Mouse (Mus musculus): ENCODE results near the gene Wee2. TPM values are rescaled to one million over a fixed set of nuclear protein-coding genes. Genes with fewer than 3 reads are reported as not detected.
A peak's percentile ranks its signal among the peaks of the same experiment; 100 is the strongest.

Wee2 gene
- total and polyA plus RNA-seq, 2 experiments: not detected

DNA sequence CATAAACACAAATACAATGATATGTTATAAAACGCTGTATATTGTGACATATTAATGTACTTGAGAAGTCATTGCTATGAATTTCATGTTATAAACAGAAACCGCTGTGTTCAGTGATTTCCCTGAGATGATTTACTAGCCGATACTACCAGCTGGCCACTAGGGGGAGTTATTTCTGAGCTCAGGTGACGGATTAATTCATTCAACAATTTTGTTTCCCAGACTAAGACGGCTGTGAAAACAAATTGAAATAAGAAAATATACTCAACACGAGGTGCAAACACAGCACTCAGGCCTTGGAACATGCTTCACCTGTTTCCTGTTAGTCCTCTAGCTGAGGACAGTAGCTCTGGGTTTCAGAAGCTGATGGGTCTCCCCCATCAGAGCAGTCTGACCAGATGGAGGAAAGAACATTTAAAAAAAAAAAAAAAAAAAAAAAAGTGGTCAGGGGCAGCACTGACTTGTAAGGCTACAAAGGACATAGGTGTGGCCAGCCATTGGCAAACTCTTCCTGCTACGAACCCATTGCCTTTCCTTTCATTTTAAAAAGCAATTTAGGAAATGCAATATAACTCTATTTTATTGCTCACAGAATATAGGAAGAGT, 15.7 kb downstream of the Wee2 start:
- Histone ChIP-seq H3K36me3 (ENCODE audit: control insufficient read depth, insufficient read depth, low read length) (no peaks in the 10 kb centered on the region), H3K4me1 (ENCODE audit: control insufficient read depth, insufficient read depth, low read length) (no peaks in the 10 kb centered on the region), H3K27ac (replicated peaks; ENCODE audit: insufficient read depth, low read depth, low read length) (no peak overlapping the region), H3K27me3 (ENCODE audit: control insufficient read depth, insufficient read depth, low read length) (no peaks in the 10 kb centered on the region), H3K79me2 (ENCODE audit: control insufficient read depth, insufficient read depth, low read length) (no peaks in the 10 kb centered on the region), H3K9ac (ENCODE audit: low read depth, low read length) (no peak overlapping the region), H3K4me3 (ENCODE audit: insufficient read depth, low read depth, low read length) (no peak overlapping the region)
- TF ChIP-seq POLR2A (IDR thresholded peaks at IDR 0.05; ENCODE audit: extremely low read depth, insufficient read depth, low read length): no peak
- peak; percentile 23; the same call in 1 of the 2 replicates for TF ChIP-seq CTCF (IDR thresholded peaks at IDR 0.05; ENCODE audit: low read depth, low read length)
- peak; percentile 14 for DNase-seq (ENCODE audit: extremely low read depth, low read depth, low spot score)
- whole genome bisulfite sequencing: 26% methylated on average over 7 of the region's 7 CpGs

DNA sequence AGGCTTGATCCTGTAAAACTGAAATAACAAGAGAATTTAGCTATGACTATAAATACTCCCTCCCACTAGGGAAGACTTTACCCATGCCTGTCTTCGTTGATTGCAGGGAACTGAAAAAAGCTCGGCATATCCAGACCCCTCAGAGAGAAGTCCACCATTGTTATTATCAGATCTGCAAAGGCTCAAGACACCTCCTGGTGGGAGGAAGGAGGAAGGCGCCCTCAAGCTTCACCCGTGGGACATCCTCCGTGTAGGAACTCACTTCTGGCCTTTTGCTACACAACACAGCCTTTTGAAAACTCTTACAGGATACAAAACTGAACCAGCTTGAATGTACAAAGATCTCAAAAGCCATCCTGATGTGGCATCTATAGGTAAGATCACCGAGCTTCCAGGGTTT, 26.8 kb downstream of the Wee2 start:
- Histone ChIP-seq H3K79me2 (ENCODE audit: control insufficient read depth, insufficient read depth, low read length) (no peaks in the 10 kb centered on the region), H3K27me3 (ENCODE audit: control insufficient read depth, insufficient read depth, low read length) (no peaks in the 10 kb centered on the region), H3K4me1 (ENCODE audit: control insufficient read depth, insufficient read depth, low read length) (no peaks in the 10 kb centered on the region), H3K4me3 (ENCODE audit: insufficient read depth, low read depth, low read length) (no peak overlapping the region), H3K9ac (ENCODE audit: low read depth, low read length) (no peak overlapping the region), H3K36me3 (ENCODE audit: control insufficient read depth, insufficient read depth, low read length) (no peaks in the 10 kb centered on the region), H3K27ac (replicated peaks; ENCODE audit: insufficient read depth, low read depth, low read length) (no peak overlapping the region)
- no peak for DNase-seq (ENCODE audit: extremely low read depth, low read depth, low spot score)
- 60% methylated on average over 6 of the region's 6 CpGs for WGBS
- TF ChIP-seq CTCF (IDR thresholded peaks at IDR 0.05; ENCODE audit: low read depth, low read length) (peak; percentile 35; the same call in 1 of the 2 replicates), POLR2A (IDR thresholded peaks at IDR 0.05; ENCODE audit: extremely low read depth, insufficient read depth, low read length) (no peak)

DNA sequence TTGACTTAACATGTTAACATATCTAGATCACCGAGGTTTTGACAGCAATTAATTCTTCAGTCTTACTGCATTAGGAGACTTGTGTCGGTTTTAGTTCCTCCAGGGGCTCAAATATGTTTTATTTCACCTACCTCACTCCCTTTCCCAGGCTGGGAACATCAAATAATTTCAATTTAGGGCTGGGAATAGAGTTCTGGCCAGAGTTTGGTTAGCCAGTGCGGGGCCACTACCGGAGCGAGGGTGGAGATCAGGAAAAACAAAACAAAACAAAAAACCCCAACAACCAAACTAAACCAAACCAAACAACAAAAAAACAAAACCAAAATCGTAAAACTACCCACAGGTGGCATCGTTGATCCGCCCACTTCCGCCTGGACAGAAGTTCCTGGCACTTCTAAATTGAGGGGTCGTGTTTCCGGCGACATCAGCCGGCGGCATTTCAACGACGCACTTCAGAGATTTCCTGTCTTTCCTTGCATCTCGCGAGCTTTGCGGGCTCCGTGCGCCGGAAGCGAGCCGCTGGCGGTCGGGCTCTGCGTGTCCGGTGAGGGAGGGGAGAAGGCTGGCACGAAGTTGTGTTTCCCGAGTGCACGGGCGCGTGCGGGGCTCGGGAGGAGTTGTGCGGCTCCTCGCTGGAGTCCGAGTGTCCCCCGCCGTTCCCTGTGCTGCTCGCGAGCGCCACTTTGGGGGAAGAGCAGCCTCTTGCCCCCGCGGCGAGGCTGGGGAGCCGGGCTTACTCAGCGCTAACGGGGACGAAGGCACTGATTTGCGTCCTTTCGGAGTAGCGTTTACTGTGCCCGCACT, 32.2 kb downstream of the Wee2 start, which contains the start of gene Ssbp1:
Gene Ssbp1, plus strand, starts transcription at position 437 of the 804 bp plus-strand sequence.
- peaks cover 3% of the 10 kb centered on the region; the same call in 1 of the 2 replicates for H3K4me1 ChIP-seq (ENCODE audit: control insufficient read depth, insufficient read depth, low read length)
- peaks cover 2% of the 10 kb centered on the region; the same call in 1 of the 2 replicates for H3K79me2 ChIP-seq (ENCODE audit: control insufficient read depth, insufficient read depth, low read length)
- 1% methylated on average over 54 of the region's 54 CpGs for WGBS
- peak; percentile 88 for DNase-seq (ENCODE audit: extremely low read depth, low read depth, low spot score)
- H3K36me3 ChIP-seq (ENCODE audit: control insufficient read depth, insufficient read depth, low read length): peaks cover 24% of the 10 kb centered on the region
- H3K27me3 ChIP-seq (ENCODE audit: control insufficient read depth, insufficient read depth, low read length): no peaks in the 10 kb centered on the region
- peak within 1 kb of the TSS; percentile 71 for H3K27ac ChIP-seq (replicated peaks; ENCODE audit: insufficient read depth, low read depth, low read length)
- peak within 1 kb of the TSS; percentile 69 for H3K4me3 ChIP-seq (ENCODE audit: insufficient read depth, low read depth, low read length)
- TF ChIP-seq POLR2A (IDR thresholded peaks at IDR 0.05; ENCODE audit: extremely low read depth, insufficient read depth, low read length) (peak; percentile 92), CTCF (IDR thresholded peaks at IDR 0.05; ENCODE audit: low read depth, low read length) (no peak)
- peak within 1 kb of the TSS; percentile 75 for H3K9ac ChIP-seq (ENCODE audit: low read depth, low read length)

DNA sequence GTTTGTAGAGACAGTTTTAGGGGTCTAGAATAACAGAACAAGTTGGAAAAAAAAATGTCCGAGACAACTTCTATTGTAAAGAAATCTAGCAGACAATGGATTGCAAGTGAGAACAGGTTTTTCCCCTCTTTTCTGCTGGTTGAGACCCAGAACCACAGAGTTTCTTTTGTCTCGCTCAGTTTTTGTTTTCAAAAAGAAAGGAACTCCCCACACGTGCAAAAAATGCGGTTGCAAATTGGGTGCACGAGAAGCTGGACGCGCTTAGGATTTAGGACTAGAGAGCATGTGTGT, 32.8 kb downstream of the Wee2 start:
- Histone ChIP-seq H3K9ac (ENCODE audit: low read depth, low read length) (peak overlapping the region; percentile 75), H3K27me3 (ENCODE audit: control insufficient read depth, insufficient read depth, low read length) (no peaks in the 10 kb centered on the region), H3K36me3 (ENCODE audit: control insufficient read depth, insufficient read depth, low read length) (peaks cover 28% of the 10 kb centered on the region), H3K27ac (replicated peaks; ENCODE audit: insufficient read depth, low read depth, low read length) (peak overlapping the region; percentile 71), H3K4me3 (ENCODE audit: insufficient read depth, low read depth, low read length) (peak overlapping the region; percentile 69), H3K79me2 (ENCODE audit: control insufficient read depth, insufficient read depth, low read length) (peaks cover 2% of the 10 kb centered on the region; the same call in 1 of the 2 replicates), H3K4me1 (ENCODE audit: control insufficient read depth, insufficient read depth, low read length) (peaks cover 3% of the 10 kb centered on the region; the same call in 1 of the 2 replicates)
- no peak for TF ChIP-seq CTCF (IDR thresholded peaks at IDR 0.05; ENCODE audit: low read depth, low read length)
- TF ChIP-seq POLR2A (IDR thresholded peaks at IDR 0.05; ENCODE audit: extremely low read depth, insufficient read depth, low read length): no peak
- under 1% methylated on average over 7 of the region's 7 CpGs for WGBS
- DNase-seq (ENCODE audit: extremely low read depth, low read depth, low spot score): no peak

DNA sequence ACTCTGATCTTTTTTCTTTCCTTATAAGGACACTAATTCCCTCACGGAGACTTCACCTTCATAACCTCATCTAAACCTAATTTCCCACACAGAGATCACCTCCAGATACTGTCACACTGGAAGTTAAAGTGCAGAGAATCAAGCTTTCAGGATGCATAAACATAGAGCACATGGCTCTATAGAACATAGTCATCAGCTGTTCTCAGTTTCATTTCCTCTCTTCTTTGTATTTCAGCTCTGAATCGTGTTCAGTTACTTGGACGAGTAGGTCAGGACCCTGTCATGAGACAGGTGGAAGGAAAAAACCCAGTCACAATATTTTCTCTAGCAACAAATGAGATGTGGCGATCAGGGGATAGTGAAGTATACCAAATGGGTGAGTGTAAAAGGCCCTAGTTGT, 37.2 kb downstream of the Wee2 start:
- Histone ChIP-seq H3K9ac (ENCODE audit: low read depth, low read length) (no peak overlapping the region), H3K36me3 (ENCODE audit: control insufficient read depth, insufficient read depth, low read length) (peaks cover 52% of the 10 kb centered on the region), H3K4me1 (ENCODE audit: control insufficient read depth, insufficient read depth, low read length) (peaks cover 3% of the 10 kb centered on the region; the same call in 1 of the 2 replicates), H3K4me3 (ENCODE audit: insufficient read depth, low read depth, low read length) (no peak overlapping the region), H3K27me3 (ENCODE audit: control insufficient read depth, insufficient read depth, low read length) (no peaks in the 10 kb centered on the region), H3K27ac (replicated peaks; ENCODE audit: insufficient read depth, low read depth, low read length) (no peak overlapping the region), H3K79me2 (ENCODE audit: control insufficient read depth, insufficient read depth, low read length) (peaks cover 2% of the 10 kb centered on the region; the same call in 1 of the 2 replicates)
- 89% methylated on average over 4 of the region's 4 CpGs for WGBS
- TF ChIP-seq CTCF (IDR thresholded peaks at IDR 0.05; ENCODE audit: low read depth, low read length) (no peak), POLR2A (IDR thresholded peaks at IDR 0.05; ENCODE audit: extremely low read depth, insufficient read depth, low read length) (no peak)
- no peak for DNase-seq (ENCODE audit: extremely low read depth, low read depth, low spot score)
